Mouse (Mus musculus): ENCODE results near the gene Hip1.

Gene Hip1

GRCm38 (mm10) chr5:135488881-135489694, 55.8 kb downstream of the Hip1 start:
- TF ChIP-seq GATA4 (IDR thresholded peaks at IDR 0.05; ENCODE audit: insufficient replicate concordance, low read length), result no peak

GRCm38 (mm10) chr5:135488222-135488880, 56.6 kb downstream of the Hip1 start:
- TF ChIP-seq GATA4 (IDR thresholded peaks at IDR 0.05; ENCODE audit: insufficient replicate concordance, low read length), result no peak

- no peak for TF ChIP-seq GATA4 (IDR thresholded peaks at IDR 0.05; ENCODE audit: insufficient replicate concordance, low read length)
Measured at GRCm38 (mm10) chr5:135485289-135485688, 59.6 kb downstream of the Hip1 start.

- TF ChIP-seq GATA4 (IDR thresholded peaks at IDR 0.05; ENCODE audit: insufficient replicate concordance, low read length), result no peak
Measured at GRCm38 (mm10) chr5:135478877-135479600, 65.9 kb downstream of the Hip1 start.

GRCm38 (mm10) chr5:135476199-135476598, 68.7 kb downstream of the Hip1 start:
- no peak for TF ChIP-seq GATA4 (IDR thresholded peaks at IDR 0.05; ENCODE audit: insufficient replicate concordance, low read length)

GRCm38 (mm10) chr5:135472405-135472804, 72.5 kb downstream of the Hip1 start:
- TF ChIP-seq GATA4 (IDR thresholded peaks at IDR 0.05; ENCODE audit: insufficient replicate concordance, low read length), result no peak

- no peak for TF ChIP-seq GATA4 (IDR thresholded peaks at IDR 0.05; ENCODE audit: insufficient replicate concordance, low read length)
Measured at GRCm38 (mm10) chr5:135471747-135472146, 73.2 kb downstream of the Hip1 start.

GRCm38 (mm10) chr5:135468280-135468679, 76.6 kb downstream of the Hip1 start:
- TF ChIP-seq GATA4 (IDR thresholded peaks at IDR 0.05; ENCODE audit: insufficient replicate concordance, low read length), result no peak

- TF ChIP-seq GATA4 (IDR thresholded peaks at IDR 0.05; ENCODE audit: insufficient replicate concordance, low read length), result peak; percentile 59; the same call in 1 of the 2 replicates
Measured at GRCm38 (mm10) chr5:135465833-135466291, 79.1 kb downstream of the Hip1 start.

- TF ChIP-seq GATA4 (IDR thresholded peaks at IDR 0.05; ENCODE audit: insufficient replicate concordance, low read length), result no peak
Measured at GRCm38 (mm10) chr5:135463380-135463779, 81.5 kb downstream of the Hip1 start.

- no peak for TF ChIP-seq GATA4 (IDR thresholded peaks at IDR 0.05; ENCODE audit: insufficient replicate concordance, low read length)
Measured at GRCm38 (mm10) chr5:135460833-135461173, 84.1 kb downstream of the Hip1 start.

- peak; percentile 65; the same call in 1 of the 2 replicates for TF ChIP-seq GATA4 (IDR thresholded peaks at IDR 0.05; ENCODE audit: insufficient replicate concordance, low read length)
Measured at GRCm38 (mm10) chr5:135460152-135460832, 84.6 kb downstream of the Hip1 start.

- TF ChIP-seq GATA4 (IDR thresholded peaks at IDR 0.05; ENCODE audit: insufficient replicate concordance, low read length), result no peak
Measured at GRCm38 (mm10) chr5:135459486-135459885, 85.4 kb downstream of the Hip1 start.

- no peak for TF ChIP-seq GATA4 (IDR thresholded peaks at IDR 0.05; ENCODE audit: insufficient replicate concordance, low read length)
Measured at GRCm38 (mm10) chr5:135457961-135458360, 87.0 kb downstream of the Hip1 start.

- no peak for TF ChIP-seq GATA4 (IDR thresholded peaks at IDR 0.05; ENCODE audit: insufficient replicate concordance, low read length)
Measured at GRCm38 (mm10) chr5:135456515-135456914, 88.4 kb downstream of the Hip1 start.
